Mouse (Mus musculus) large intestine, adult 2 months (tissue): ENCODE results near the gene Usp11. TPM values are rescaled to one million over a fixed set of nuclear protein-coding genes. Genes with fewer than 3 reads are reported as not detected.
"Not testable (repeated sequence)": the region's sequence is repeated elsewhere in the genome, so short reads cannot be mapped to it uniquely, and the experiment has no call there.

ENCODE experiments used
- DNase-seq: peaks from one replicate; pipeline ENCODE4 v3.0.0-alpha.2; 2012; ENCODE audit warnings: low read depth, low spot score
- WGBS: fragments of 180-500 bp; shearing (Covaris S2); methylation state at CpG from one replicate; pipeline ENCODE4 v1.1.7; 2018; 5-methylcytosine and 5-hydroxymethylcytosine counted together
- polyA plus RNA-seq: library from polyadenylated mRNA; depleted of rRNA; stranded (reverse); fragments of >200 nt; gene quantifications from 2 replicates; pipeline ENCODE4 v1.2.3, GENCODE M21; 2012; rRNA removed

The Usp11 gene
- polyA plus RNA-seq, result 4.4 and 5.7 TPM in 2 replicates

DNA sequence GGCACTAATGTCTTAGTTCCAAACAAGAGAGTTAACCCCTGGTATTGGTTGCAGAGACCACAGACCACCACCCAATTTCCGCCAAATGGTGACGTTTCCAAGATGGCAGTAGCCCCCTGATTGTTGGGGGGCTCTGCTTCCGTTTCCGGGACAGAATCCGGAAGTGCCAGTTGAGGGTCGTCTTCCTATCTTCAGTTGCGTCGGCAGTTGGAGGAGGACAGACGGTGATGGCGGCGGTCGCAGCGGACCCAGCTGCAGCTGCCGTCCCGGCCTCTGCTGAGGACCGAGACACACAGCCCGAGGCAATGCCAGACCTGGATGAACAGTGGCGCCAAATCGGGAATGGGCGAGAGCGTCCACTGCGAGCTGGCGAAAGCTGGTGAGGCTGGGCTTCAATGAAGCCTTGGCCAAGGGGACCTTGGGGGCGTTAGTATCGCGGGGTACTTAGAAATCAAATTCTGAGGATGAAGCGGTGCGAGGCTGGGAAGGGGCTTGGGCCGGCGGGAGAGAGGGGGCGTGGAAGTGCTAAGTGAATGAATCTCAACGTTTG lies at the start of gene Usp11:
Gene Usp11, plus strand, starts transcription at position 166 of the 550 bp plus-strand sequence.
- WGBS, result 22% methylated on average over 32 of the region's 32 CpGs

GRCm38 (mm10) chrX:20657593-20657992 lies 46.1 kb upstream of the Usp11 start:
- WGBS, result 28% methylated on average over 5 of the region's 5 CpGs
- no peak for DNase-seq

More for the DNA sequence above, at the start of gene Usp11:
- no peak for DNase-seq

GRCm38 (mm10) chrX:20658026-20658652 lies 45.6 kb upstream of the Usp11 start, which contains the start of gene Uba1:
Uba1 (plus strand) TSS chrX:20658326.
- 12% methylated on average over 27 of the region's 27 CpGs for WGBS
- DNase-seq, result no peak

DNA sequence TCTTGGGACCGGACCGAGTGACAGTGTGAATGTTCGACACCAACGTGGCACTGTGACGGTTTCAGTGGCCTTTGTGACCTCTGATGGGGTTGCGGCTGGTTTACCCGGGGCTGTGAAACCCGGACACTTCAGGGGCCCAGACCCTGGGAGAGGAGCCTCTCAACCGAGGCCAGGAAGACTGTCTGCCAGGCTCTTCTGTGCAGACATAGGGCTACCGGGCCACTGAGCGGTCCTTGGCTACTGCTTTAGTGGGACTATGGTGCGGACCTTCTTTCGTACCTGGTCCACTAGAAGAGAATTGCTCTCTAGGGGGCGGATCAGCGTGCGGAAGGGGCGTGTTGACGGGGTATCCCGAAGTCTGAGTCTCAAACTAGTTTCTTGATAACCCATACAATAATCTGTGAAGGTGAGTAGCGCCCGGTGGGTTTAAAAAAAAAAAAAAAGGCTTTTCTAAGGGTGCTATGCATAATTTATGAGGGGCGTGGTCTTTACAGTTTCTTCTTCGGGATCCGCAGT lies 44.8 kb upstream of the Usp11 start:
- DNase-seq, result no peak

GRCm38 (mm10) chrX:20662317-20662715 lies 41.4 kb upstream of the Usp11 start:
- DNase-seq, result no peak
- WGBS, result 30% methylated on average over 5 of the region's 5 CpGs

More for the DNA sequence above, 44.8 kb upstream of the Usp11 start:
- 20% methylated on average over 24 of the region's 24 CpGs for WGBS

DNA sequence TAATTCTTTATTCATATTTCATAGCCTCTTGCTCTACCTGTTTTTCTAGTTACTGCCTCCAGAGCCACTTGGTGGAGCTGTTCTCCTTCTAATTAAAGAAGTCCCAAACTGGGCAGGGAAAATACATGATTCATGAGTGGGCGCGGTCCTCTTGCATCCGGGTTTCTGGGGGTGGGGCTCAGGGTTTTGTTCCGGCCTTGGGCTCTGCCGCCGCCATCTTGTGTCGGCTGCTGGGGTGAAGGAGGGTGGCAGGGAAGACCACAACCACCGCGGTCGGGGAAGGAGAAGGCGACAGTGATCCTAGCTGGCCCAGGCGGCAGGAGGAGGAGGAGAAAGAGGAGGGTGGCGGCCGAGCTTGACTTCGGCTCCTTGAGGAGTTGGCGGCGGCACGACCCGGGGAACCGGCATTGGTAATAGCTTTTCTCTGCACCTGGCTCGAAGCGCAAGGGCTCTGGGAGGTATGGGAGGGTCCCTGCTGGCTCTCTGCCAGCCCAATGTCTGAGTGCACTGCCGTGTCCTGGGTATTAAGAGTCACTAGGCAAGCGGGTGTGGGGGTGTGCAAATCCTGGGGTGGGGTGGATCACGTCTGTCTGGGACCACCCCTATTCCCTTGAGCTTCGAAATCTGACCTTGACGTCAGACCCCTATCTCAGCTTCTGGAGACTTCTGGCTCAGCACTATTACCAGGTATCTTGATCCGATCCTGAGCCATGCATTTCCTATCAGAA lies 40.8 kb upstream of the Usp11 start:
- 14% methylated on average over 23 of the region's 28 CpGs for WGBS
- DNase-seq, result peak; percentile 69

DNA sequence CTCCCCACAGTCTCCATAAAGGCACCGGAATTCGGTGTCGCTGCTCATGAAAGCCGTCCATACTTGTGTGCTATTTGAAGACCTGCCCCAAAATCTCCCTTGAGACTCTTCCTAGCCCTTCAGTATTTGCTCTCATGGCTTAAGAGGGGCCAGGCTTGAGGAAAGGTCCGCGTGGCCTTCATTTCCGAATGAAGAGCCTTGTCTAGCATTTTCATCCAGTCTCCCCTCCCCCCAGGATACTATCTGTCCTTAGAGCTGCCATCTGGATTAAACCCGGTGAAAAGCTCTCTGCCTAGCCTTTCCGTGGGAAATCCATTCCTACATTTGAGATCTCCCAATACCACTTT lies 40.3 kb upstream of the Usp11 start:
- 17% methylated on average over 9 of the region's 9 CpGs for WGBS
- DNase-seq, result no peak

DNA sequence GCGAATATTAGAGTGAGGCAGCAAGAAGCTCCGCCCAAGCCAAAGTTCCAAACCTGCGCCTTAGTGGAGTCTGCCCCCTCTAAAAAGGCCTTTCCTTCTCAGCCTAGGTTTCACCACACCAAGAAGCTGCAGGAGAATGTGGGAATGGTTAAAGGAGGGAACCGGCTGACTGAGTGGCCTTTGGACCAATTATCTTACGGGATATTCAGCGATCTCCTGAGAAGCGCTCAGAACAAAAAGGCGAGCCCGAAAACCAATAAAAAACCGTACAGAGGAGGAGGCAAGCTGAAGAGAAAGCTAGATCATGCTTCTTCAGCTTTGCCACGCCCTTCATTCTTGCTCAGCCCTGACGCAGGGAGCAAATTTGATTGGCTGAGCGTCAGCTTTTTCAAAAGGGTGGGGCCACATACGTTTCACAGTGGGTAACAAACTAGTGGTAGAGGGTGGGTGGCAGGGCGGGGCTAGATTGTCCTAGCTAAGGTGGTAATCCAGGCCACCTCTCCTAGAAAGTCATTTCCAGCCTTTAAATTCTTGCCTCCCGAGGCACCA lies 16.1 kb upstream of the Usp11 start, which contains the start of gene Cdk16:
Gene Cdk16, plus strand, starts transcription at position 436 of the 549 bp plus-strand sequence.
- 15% methylated on average over 16 of the region's 16 CpGs for WGBS

DNA sequence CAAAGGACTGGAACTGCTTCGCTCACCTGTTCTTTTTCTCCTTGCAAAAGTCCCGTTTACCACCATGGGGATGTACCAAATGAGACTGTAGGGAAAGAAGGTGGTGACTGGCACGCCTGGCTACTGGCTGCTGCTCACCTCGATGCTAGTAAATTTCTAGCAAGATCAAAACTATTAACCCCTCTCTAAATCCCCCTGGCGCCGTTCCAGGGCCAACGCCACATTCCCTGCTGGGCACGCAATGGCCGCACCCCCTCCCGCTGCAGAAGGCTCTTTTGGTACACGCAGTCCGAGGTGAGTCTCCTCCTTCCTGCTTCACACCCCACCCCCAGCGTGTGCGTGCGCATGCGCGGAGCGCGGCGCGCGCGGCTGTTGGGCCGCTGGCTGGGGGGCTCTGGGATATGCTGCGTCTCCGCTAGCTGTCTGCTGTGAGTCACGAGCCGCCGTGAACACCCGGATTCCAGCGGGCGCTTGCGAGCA lies 15.6 kb upstream of the Usp11 start:
- peak; percentile 39 for DNase-seq
- 16% methylated on average over 28 of the region's 33 CpGs for WGBS

More for the DNA sequence above, 16.1 kb upstream of the Usp11 start, which contains the start of gene Cdk16:
- peak; percentile 72 for DNase-seq

DNA sequence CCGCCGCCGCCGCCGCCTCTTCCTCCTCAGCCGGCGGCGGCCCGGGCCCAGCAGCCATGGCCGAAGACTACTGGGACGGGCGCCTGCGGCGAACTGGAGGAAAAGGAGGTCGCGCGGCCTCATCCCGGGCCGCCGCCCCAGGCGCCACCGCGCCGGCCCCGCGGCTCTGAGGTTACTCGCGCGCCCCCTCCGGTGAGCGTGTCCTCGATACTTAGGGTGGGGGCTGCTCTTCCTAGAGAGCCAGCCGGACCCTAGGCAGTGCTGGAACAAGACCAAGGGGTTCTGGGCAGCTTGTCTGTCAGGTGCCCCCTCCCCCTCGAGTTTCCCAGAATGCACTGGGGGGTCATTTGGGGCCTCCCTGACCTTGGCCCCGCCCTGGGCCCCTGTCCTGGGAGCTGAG lies 15.1 kb upstream of the Usp11 start:
- 24% methylated on average over 34 of the region's 35 CpGs for WGBS
- no peak for DNase-seq

GRCm38 (mm10) chrX:20691566-20691965 lies 12.1 kb upstream of the Usp11 start:
- DNase-seq, result no peak
- 43% methylated on average over 3 of the region's 3 CpGs for WGBS

DNA sequence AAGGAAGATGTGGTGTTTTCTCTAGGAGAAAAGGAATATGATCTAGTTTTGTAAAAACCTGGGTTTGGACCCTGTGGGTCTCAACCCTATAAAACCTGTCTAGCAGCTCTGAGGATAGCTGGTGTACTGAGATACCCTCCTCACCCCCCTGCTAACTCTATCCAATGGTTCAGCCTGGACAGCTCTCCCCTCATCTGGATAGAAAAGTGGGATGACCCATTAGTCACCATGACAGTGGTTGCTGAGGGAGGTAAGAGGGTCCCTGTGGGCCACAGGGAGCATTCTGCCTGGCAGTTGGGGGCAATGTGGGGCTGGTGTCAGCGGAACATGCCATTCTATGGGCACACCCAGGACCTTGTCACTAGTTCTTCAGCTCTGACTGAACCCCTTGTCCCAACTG lies 11.1 kb upstream of the Usp11 start:
- 100% methylated on average over 1 of the region's 1 CpGs for WGBS
- no peak for DNase-seq

DNA sequence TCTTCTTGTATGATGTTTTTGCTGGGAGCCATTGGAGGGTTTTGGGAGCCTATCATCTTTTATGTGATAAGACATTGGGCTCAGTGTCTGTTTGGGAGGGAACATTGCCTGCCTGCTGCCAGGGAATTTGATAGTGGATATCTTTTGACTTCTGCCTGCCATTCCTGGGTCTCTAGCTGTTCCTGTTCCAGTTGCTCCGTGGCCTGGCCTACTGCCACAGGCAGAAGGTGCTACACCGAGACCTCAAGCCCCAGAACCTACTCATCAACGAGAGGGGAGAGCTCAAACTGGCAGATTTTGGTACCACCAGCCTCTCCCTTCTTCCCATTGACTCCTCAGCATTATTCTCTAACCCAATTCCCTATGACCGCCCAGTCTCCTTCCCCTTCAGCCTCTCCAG lies 7.9 kb upstream of the Usp11 start:
- no peak for DNase-seq
- WGBS, result 85% methylated on average over 4 of the region's 4 CpGs

- WGBS, result 16% methylated on average over 32 of the region's 32 CpGs
- no peak for DNase-seq
These were observed 783 bp downstream of the Usp11 start for GRCm38 (mm10) chrX:20704295-20705082.

GRCm38 (mm10) chrX:20705083-20705402 lies 1.3 kb downstream of the Usp11 start:
- 23% methylated on average over 3 of the region's 3 CpGs for WGBS

DNA sequence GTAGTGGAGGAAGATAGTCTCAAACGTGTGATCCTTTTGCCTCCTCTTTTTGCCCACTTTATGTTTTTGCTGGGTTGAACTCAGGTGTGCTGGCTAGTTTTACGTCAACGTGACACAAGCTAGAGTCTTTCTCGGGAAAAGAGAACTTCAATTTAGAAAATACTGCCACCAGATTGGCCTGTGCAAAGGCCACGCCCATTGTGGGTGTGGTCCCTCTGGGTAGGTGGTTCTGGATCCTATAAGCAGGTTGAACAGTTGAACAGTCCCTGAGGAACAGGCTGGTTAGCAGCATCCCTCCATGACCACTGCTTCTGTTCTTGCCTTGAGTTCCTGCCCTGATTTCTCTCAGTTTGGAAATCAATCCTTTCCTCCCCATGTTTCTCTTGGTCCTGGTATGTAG lies 25.0 kb downstream of the Usp11 start:
- WGBS, result 69% methylated on average over 5 of the region's 5 CpGs
- no peak for DNase-seq

More at GRCm38 (mm10) chrX:20705083-20705402, 1.3 kb downstream of the Usp11 start:
- no peak for DNase-seq

DNA sequence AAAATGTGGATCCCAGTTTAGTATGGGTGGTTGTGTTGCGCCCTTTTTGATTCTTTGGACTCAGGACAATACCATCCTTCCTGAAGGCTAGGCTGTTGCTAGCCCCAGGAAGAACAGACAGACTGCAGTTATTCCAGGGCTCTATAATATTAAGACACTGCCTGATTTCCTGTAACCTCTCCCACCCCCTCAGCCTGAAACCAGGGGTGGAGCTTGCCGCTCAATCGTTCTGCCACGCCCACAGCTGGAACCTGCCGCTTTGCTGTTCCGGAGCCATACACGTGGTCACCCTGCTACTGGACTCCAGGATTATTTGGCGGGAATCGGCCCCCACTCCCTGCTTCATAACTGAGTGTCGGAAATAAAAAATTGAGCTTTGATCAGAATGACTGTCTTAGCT lies 26.3 kb downstream of the Usp11 start:
- 31% methylated on average over 10 of the region's 10 CpGs for WGBS
- not testable (repeated sequence) for DNase-seq

DNA sequence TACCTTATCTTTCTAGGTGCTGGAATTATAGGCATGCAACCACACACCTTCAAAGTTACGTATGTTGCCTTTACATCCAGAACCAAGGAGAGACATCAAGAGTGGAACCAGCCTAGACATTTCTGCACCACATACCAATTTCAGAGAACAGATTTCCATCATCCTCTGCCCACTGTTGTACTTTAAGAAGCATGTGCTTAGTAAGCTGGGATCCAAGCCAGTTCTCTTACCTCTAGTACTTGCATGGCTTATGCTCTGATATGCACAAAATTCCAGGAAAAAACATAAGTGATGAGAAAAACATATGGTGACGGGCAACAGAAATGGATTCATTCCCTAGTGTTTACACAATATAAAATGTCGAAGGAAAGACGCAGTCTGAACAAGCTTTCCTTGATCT lies 32.8 kb downstream of the Usp11 start:
- WGBS, result 77% methylated on average over 4 of the region's 4 CpGs
- DNase-seq, result no peak

GRCm38 (mm10) chrX:20748829-20749228 lies 45.1 kb downstream of the Usp11 start:
- WGBS, result 68% methylated on average over 2 of the region's 2 CpGs

More at GRCm38 (mm10) chrX:20748829-20749228, 45.1 kb downstream of the Usp11 start:
- no peak for DNase-seq
